In genomic region chr2:101754939-101755555, GRCm38 (mm10) we compare ENCODE assay signal across 8 mouse cellular contexts.
DNase-seq lines count a peak whose midpoint lies in the region; ATAC-seq and TF ChIP-seq lines count a peak whose summit lies in the region.

No protein-coding gene starts in this region.

- H3K27me3 ChIP-seq in CH12.LX (replicated peaks) = peaks cover 6% of the 10 kb centered on the region
- no peaks in the 10 kb centered on the region for H3K27me3 ChIP-seq in hindbrain, embryonic 10.5 days (ENCODE audit: insufficient read depth, poor library complexity, severe bottlenecking)
- no peaks in the 10 kb centered on the region for H3K27me3 ChIP-seq in midbrain, embryonic 15.5 days (replicated peaks)
- H3K27me3 ChIP-seq in kidney, embryonic 16.5 days (ENCODE audit: insufficient read depth, low read length) = no peaks in the 10 kb centered on the region

- peak; percentile 65 for ATAC-seq in midbrain, embryonic 15.5 days (replicated peaks)
- ATAC-seq in kidney, embryonic 16.5 days (ENCODE audit: low FRiP score, low TSS enrichment) = no peak

- 2% methylated on average over 11 of the region's 11 CpGs for WGBS in hindbrain, embryonic 10.5 days
- 8% methylated on average over 11 of the region's 11 CpGs for WGBS in midbrain, embryonic 15.5 days
- WGBS in kidney, embryonic 16.5 days = 26% methylated on average over 11 of the region's 11 CpGs

- in situ Hi-C loops in CH12.LX (cut with MboI; ENCODE audit: low pct_ligation_motif_present, low pct_unique_long_range_greater_than_20kb, low sequenced_read_pairs) = no loop called here

- H3K79me2 ChIP-seq in CH12.LX (replicated peaks; ENCODE audit: control insufficient read depth, extremely low read depth, insufficient read depth, poor library complexity, severe bottlenecking) = no peaks in the 10 kb centered on the region

- H3K4me3 ChIP-seq in CH12.LX (replicated peaks in 1 of 3; ENCODE audit: low read depth in 2 of 3, low read length in 2 of 3, poor library complexity in 1 of 3) = no peak overlapping the region
- H3K4me3 ChIP-seq in hindbrain, embryonic 10.5 days = peak overlapping the region; percentile 40
- peak overlapping the region; percentile 9 for H3K4me3 ChIP-seq in midbrain, embryonic 15.5 days
- no peak overlapping the region for H3K4me3 ChIP-seq in kidney, embryonic 16.5 days (ENCODE audit: low read length)

- TF ChIP-seq POLR2A in CH12.LX (IDR thresholded peaks at IDR 0.05; ENCODE audit: low read depth, low read length) = no peak

- no peak for TF ChIP-seq EP300 in CH12.LX (IDR thresholded peaks at IDR 0.05; ENCODE audit: low read length)

- no peaks in the 10 kb centered on the region for H3K36me3 ChIP-seq in CH12.LX (replicated peaks in 1 of 2; ENCODE audit: control insufficient read depth in 1 of 2, insufficient read depth in 1 of 2, low read length in 1 of 2)
- peaks cover 3% of the 10 kb centered on the region; the same call in 1 of the 2 replicates for H3K36me3 ChIP-seq in hindbrain, embryonic 10.5 days
- H3K36me3 ChIP-seq in midbrain, embryonic 15.5 days (replicated peaks) = no peaks in the 10 kb centered on the region
- no peaks in the 10 kb centered on the region for H3K36me3 ChIP-seq in kidney, embryonic 16.5 days (ENCODE audit: insufficient read depth, low read length)

- dilution Hi-C loops in CH12.LX (cut with MboI; ENCODE audit: extremely low pct_ligation_motif_present, extremely low pct_unique_long_range_greater_than_20kb, low sequenced_read_pairs) = no loop called here

- H3K27ac ChIP-seq in CH12.LX (ENCODE audit: insufficient read depth, low read depth) = no peak overlapping the region
- H3K27ac ChIP-seq in hindbrain, embryonic 10.5 days = peak overlapping the region; percentile 84
- H3K27ac ChIP-seq in midbrain, embryonic 15.5 days = peak overlapping the region; percentile 35; the same call in 1 of the 2 replicates
- no peak overlapping the region for H3K27ac ChIP-seq in kidney, embryonic 16.5 days (ENCODE audit: low read length)

- no peak for TF ChIP-seq RAD21 in CH12.LX (IDR thresholded peaks at IDR 0.05; ENCODE audit: low read depth, low read length)

- H3K9me3 ChIP-seq in CH12.LX (replicated peaks; ENCODE audit: low read length) = no peaks in the 10 kb centered on the region
- H3K9me3 ChIP-seq in hindbrain, embryonic 10.5 days = no peaks in the 10 kb centered on the region
- no peaks in the 10 kb centered on the region for H3K9me3 ChIP-seq in midbrain, embryonic 15.5 days
- H3K9me3 ChIP-seq in kidney, embryonic 16.5 days (ENCODE audit: low read length) = no peaks in the 10 kb centered on the region

- peak overlapping the region; percentile 28 for H3K9ac ChIP-seq in CH12.LX (ENCODE audit: insufficient read depth, low read depth)
- H3K9ac ChIP-seq in midbrain, embryonic 15.5 days = no peak overlapping the region
- H3K9ac ChIP-seq in kidney, embryonic 16.5 days (replicated peaks; ENCODE audit: low read length) = no peak overlapping the region

- DNase-seq in CH12.LX (ENCODE audit: extremely low read depth) (no peak), R1 (ENCODE audit: low read depth, low spot score) (peak; percentile 88), MN1 (ENCODE audit: low spot score) (no peak)
- peak; percentile 40 for DNase-seq in hindbrain, embryonic 10.5 days (ENCODE audit: low spot score)
- no peak for DNase-seq in frontal cortex, postnatal 10 days (ENCODE audit: low spot score in 2 of 2)
- DNase-seq in cerebellum, postnatal 25 days = no peak

- peaks cover 10 to 39% of the 10 kb centered on the region in 2 experiments for H3K4me1 ChIP-seq in CH12.LX (ENCODE audit: control insufficient read depth in 1 of 2, insufficient read depth in 2 of 2)
- H3K4me1 ChIP-seq in hindbrain, embryonic 10.5 days (replicated peaks) = peaks cover 56% of the 10 kb centered on the region
- H3K4me1 ChIP-seq in midbrain, embryonic 15.5 days = peaks cover 20% of the 10 kb centered on the region
- H3K4me1 ChIP-seq in kidney, embryonic 16.5 days (ENCODE audit: insufficient read depth, low read length) = peaks cover 32% of the 10 kb centered on the region

- no peak for TF ChIP-seq CTCF in CH12.LX (conservative IDR thresholded peaks at IDR 0.05 in 1 of 2, IDR thresholded peaks at IDR 0.05 in 1 of 2; ENCODE audit: low read depth in 2 of 2, low read length in 2 of 2)

- peak overlapping the region; percentile 72 for H3K4me2 ChIP-seq in CH12.LX (ENCODE audit: insufficient read depth, low read depth, poor library complexity, severe bottlenecking)
- H3K4me2 ChIP-seq in midbrain, embryonic 15.5 days = peak overlapping the region; percentile 44
- no peak overlapping the region for H3K4me2 ChIP-seq in kidney, embryonic 16.5 days (replicated peaks; ENCODE audit: low read depth, low read length)

TF ChIP-seq in CH12.LX, 34 proteins besides CTCF, POLR2A, EP300 and RAD21:
- no peak for TF ChIP-seq ELF1 (IDR thresholded peaks at IDR 0.05; ENCODE audit: low read depth, low read length)
- no peak for TF ChIP-seq HCFC1 (IDR thresholded peaks at IDR 0.05; ENCODE audit: low read depth, low read length)
- TF ChIP-seq POLR2AphosphoS2 (IDR thresholded peaks at IDR 0.05; ENCODE audit: low read depth, low read length) = no peak
- no peak for TF ChIP-seq ZNF384 (IDR thresholded peaks at IDR 0.05; ENCODE audit: low read depth, low read length)
- TF ChIP-seq PAX5 (IDR thresholded peaks at IDR 0.05; ENCODE audit: low read length) = no peak
- TF ChIP-seq ZC3H11A (IDR thresholded peaks at IDR 0.05; ENCODE audit: low read depth, low read length) = no peak
- no peak for TF ChIP-seq MAFK (IDR thresholded peaks at IDR 0.05; ENCODE audit: insufficient replicate concordance, low read length)
- TF ChIP-seq NRF1 (IDR thresholded peaks at IDR 0.05; ENCODE audit: low read depth, low read length) = no peak
- TF ChIP-seq MXI1 (IDR thresholded peaks at IDR 0.05; ENCODE audit: low read depth, low read length) = no peak
- TF ChIP-seq JUN (IDR thresholded peaks at IDR 0.05; ENCODE audit: insufficient read depth, low read depth, low read length) = no peak
- TF ChIP-seq BHLHE40 (IDR thresholded peaks at IDR 0.05; ENCODE audit: low read depth, low read length) = no peak
- no peak for TF ChIP-seq ZMIZ1 (IDR thresholded peaks at IDR 0.05; ENCODE audit: low read depth, low read length)

Comparison
In these comparisons a context has a peak if more than half of its experiments do, and no peak if none do; other contexts are left out.
1. DNase-seq: peak in R1 (single experiment) and hindbrain, embryonic 10.5 days (single experiment); none in CH12.LX (single experiment), MN1 (single experiment), frontal cortex, postnatal 10 days (0 of 2) and cerebellum, postnatal 25 days (0 of 2).
2. H3K27ac ChIP-seq: peak in hindbrain, embryonic 10.5 days (single experiment) and midbrain, embryonic 15.5 days (single experiment); none in CH12.LX (single experiment) and kidney, embryonic 16.5 days (single experiment).
3. H3K4me3 ChIP-seq: peak in hindbrain, embryonic 10.5 days (single experiment) and midbrain, embryonic 15.5 days (single experiment); none in CH12.LX (0 of 3) and kidney, embryonic 16.5 days (single experiment).